Mouse (Mus musculus) forebrain, embryonic 12.5 days (tissue): ENCODE data around the gene Otogl. TPM values are rescaled to one million over a fixed set of nuclear protein-coding genes. Genes with fewer than 3 reads are reported as not detected.

Source experiments
- ATAC-seq: fragments of 200-750 bp; cut with Nextera tagmentation; 2 replicates; pipeline ENCODE4 v1.8.0; 2017; ENCODE audit warnings: moderate TSS enrichment; ENCODE audit not compliant: low FRiP score
- H3K27ac ChIP-seq: fragments of 300-500 bp; sonication (generic); 2 replicates; pipeline ENCODE4 v1.5.1; 2016; ENCODE audit warnings: mild to moderate bottlenecking
- H3K27me3 ChIP-seq: fragments of 300-500 bp; sonication (generic); 2 replicates; pipeline ENCODE4 v1.6.1; 2016; ENCODE audit warnings: mild to moderate bottlenecking
- H3K36me3 ChIP-seq: fragments of 300-500 bp; sonication (generic); replicated peaks from 2 replicates; pipeline ENCODE4 v1.6.1; 2016; ENCODE audit warnings: mild to moderate bottlenecking
- H3K4me1 ChIP-seq: fragments of 300-500 bp; sonication (generic); 2 replicates; pipeline ENCODE4 v1.6.1; 2016
- H3K4me2 ChIP-seq: fragments of 300-500 bp; sonication (generic); 2 replicates; pipeline ENCODE4 v1.6.1; 2016; ENCODE audit warnings: mild to moderate bottlenecking, moderate library complexity
- H3K4me3 ChIP-seq: fragments of 300-500 bp; sonication (generic); replicated peaks from 2 replicates; pipeline ENCODE4 v1.5.1; 2016; ENCODE audit warnings: mild to moderate bottlenecking
- H3K9ac ChIP-seq: fragments of 300-500 bp; sonication (generic); 2 replicates; pipeline ENCODE4 v1.6.1; 2016; ENCODE audit warnings: mild to moderate bottlenecking
- H3K9me3 ChIP-seq: fragments of 300-500 bp; sonication (generic); 2 replicates; pipeline ENCODE4 v1.6.1; 2016
- WGBS: fragments of 180-500 bp; shearing (Covaris S2); methylation state at CpG from one replicate; pipeline ENCODE4 v1.1.7; 2016; 5-methylcytosine and 5-hydroxymethylcytosine counted together
- polyA plus RNA-seq: library from polyadenylated mRNA; unstranded; fragments of >200 nt; fragmentation: Nextera tagmentation; extraction: Ambion mirVana; gene quantifications from 2 replicates; pipeline ENCODE4 v1.2.1, GENCODE M21; 2016

Otogl gene
- polyA plus RNA-seq: not detected in 2 replicates

- ATAC-seq: no peak
- no peak within 1 kb of the TSS for H3K4me3 ChIP-seq
Measured at GRCm38 (mm10) chr10:107912084-107912573, at the start of gene Otogl. Gene Otogl (minus strand): TSS chr10:107912134.

DNA sequence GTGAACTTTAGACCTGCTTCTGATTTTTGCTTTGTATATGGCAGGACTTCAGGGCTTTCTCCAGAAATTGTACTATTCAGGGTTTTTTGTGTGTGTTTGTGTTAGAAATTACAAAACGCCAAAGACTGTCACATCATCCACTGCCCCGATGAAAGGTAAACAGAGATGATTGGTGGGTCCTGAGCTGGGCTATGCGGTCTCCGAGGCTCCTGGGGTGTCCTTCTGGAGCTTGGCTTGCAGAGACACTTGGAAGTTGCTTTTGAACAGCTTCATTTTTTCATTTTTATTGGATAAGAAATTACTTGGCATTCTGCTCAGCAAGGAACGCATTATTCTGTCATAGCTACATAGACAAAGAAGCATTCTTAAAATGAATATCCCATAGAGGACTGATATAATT is 44.7 kb upstream of the Otogl start:
- H3K27ac ChIP-seq: no peak overlapping the region
- H3K36me3 ChIP-seq: no peaks in the 10 kb centered on the region
- no peaks in the 10 kb centered on the region for H3K27me3 ChIP-seq
- H3K4me3 ChIP-seq: no peak overlapping the region
- no peak overlapping the region for H3K4me2 ChIP-seq
- H3K9me3 ChIP-seq: no peaks in the 10 kb centered on the region
- 95% methylated on average over 5 of the region's 5 CpGs for WGBS
- ATAC-seq: no peak
- H3K4me1 ChIP-seq: no peaks in the 10 kb centered on the region
- no peak overlapping the region for H3K9ac ChIP-seq

More at GRCm38 (mm10) chr10:107912084-107912573, at the start of gene Otogl:
- Histone ChIP-seq H3K9ac (no peak within 1 kb of the TSS), H3K4me2 (no peak within 1 kb of the TSS), H3K9me3 (no peaks in the 10 kb centered on the region), H3K4me1 (no peaks in the 10 kb centered on the region), H3K27ac (no peak within 1 kb of the TSS), H3K36me3 (no peaks in the 10 kb centered on the region), H3K27me3 (no peaks in the 10 kb centered on the region)
- WGBS: 43% methylated on average over 7 of the region's 7 CpGs

DNA sequence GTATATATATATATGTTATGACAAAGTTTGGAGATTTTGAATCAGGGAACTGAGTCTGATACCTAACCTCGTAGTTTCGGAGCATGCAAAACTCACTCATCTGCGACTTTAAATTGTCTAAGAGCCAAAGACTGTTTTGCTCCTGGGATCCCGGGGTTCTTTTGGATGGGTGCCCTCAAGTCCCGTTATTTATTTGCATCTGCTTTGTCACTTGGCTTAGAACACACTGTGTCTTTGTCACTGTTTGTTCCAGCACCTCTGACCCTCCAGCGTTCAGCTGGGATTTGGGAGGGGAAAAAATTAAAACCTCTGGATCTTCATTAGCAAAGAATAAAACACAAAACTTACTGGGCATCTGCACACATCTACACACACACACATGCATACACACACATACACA is 42.5 kb upstream of the Otogl start:
- Histone ChIP-seq H3K27ac (no peak overlapping the region), H3K4me3 (no peak overlapping the region), H3K4me1 (no peaks in the 10 kb centered on the region), H3K4me2 (no peak overlapping the region), H3K9ac (no peak overlapping the region), H3K36me3 (no peaks in the 10 kb centered on the region), H3K9me3 (no peaks in the 10 kb centered on the region), H3K27me3 (no peaks in the 10 kb centered on the region)
- ATAC-seq: no peak
- WGBS: 73% methylated on average over 6 of the region's 6 CpGs

- H3K36me3 ChIP-seq: no peaks in the 10 kb centered on the region
- H3K4me1 ChIP-seq: no peaks in the 10 kb centered on the region
- no peak overlapping the region for H3K9ac ChIP-seq
- H3K9me3 ChIP-seq: no peaks in the 10 kb centered on the region
- no peak overlapping the region for H3K4me3 ChIP-seq
- H3K27me3 ChIP-seq: no peaks in the 10 kb centered on the region
- H3K27ac ChIP-seq: no peak overlapping the region
- 95% methylated on average over 6 of the region's 6 CpGs for WGBS
- no peak for ATAC-seq
- no peak overlapping the region for H3K4me2 ChIP-seq
Measured at GRCm38 (mm10) chr10:107951596-107951995, 39.7 kb upstream of the Otogl start.

GRCm38 (mm10) chr10:107949945-107950344 is 38.0 kb upstream of the Otogl start:
- no peaks in the 10 kb centered on the region for H3K36me3 ChIP-seq
- H3K4me2 ChIP-seq: no peak overlapping the region
- no peaks in the 10 kb centered on the region for H3K4me1 ChIP-seq
- 88% methylated on average over 5 of the region's 5 CpGs for WGBS
- H3K9me3 ChIP-seq: no peaks in the 10 kb centered on the region
- H3K4me3 ChIP-seq: no peak overlapping the region
- H3K27ac ChIP-seq: no peak overlapping the region
- ATAC-seq: no peak
- no peak overlapping the region for H3K9ac ChIP-seq
- no peaks in the 10 kb centered on the region for H3K27me3 ChIP-seq

DNA sequence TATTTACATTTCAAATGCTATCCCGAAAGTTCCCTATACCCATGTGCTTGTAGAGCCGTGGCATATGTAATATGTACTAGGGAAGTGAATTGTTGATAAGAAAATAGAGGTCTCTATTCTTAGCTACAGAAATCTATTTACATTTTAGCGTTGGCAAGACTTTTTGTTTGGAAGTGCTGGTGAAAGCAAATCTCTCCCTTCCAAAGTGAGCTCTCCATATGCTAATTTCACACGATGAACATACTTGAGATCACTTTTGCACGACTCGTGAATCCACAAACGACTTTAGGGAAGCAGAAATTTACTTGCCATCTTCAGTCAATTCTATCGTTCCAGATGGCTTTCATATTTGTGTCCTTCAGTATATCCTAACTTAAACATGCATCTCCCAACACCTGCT is 36.7 kb upstream of the Otogl start:
- Histone ChIP-seq H3K4me2 (no peak overlapping the region), H3K4me3 (no peak overlapping the region), H3K27me3 (no peaks in the 10 kb centered on the region), H3K9me3 (no peaks in the 10 kb centered on the region), H3K9ac (no peak overlapping the region), H3K27ac (no peak overlapping the region), H3K36me3 (no peaks in the 10 kb centered on the region), H3K4me1 (no peaks in the 10 kb centered on the region)
- ATAC-seq: no peak
- WGBS: 86% methylated on average over 8 of the region's 8 CpGs

DNA sequence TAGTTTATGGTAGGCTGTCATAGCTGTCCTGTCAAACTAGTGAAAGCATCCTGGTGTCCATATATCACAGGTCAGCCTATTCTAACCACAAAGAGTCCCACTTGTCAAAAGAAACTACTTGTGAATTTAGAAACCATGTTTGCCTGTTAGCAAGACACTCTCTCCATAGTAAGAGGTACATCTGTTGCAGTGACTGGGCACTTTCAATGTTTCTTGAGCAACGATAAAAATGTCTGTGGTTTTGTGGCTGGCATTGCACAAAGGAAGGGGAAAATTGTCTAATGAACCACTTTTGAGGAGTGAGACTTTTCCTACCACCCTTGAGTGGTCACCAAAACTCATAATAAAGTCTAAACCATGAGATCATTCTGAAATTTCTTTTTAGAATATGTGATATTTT is 36.1 kb upstream of the Otogl start:
- Histone ChIP-seq H3K9me3 (no peaks in the 10 kb centered on the region), H3K4me1 (no peaks in the 10 kb centered on the region), H3K27me3 (no peaks in the 10 kb centered on the region), H3K4me3 (no peak overlapping the region), H3K9ac (no peak overlapping the region), H3K36me3 (no peaks in the 10 kb centered on the region), H3K4me2 (no peak overlapping the region), H3K27ac (no peak overlapping the region)
- WGBS: 86% methylated on average over 1 of the region's 1 CpGs
- no peak for ATAC-seq

GRCm38 (mm10) chr10:107946348-107946747 is 34.4 kb upstream of the Otogl start:
- H3K27me3 ChIP-seq: no peaks in the 10 kb centered on the region
- H3K4me1 ChIP-seq: no peaks in the 10 kb centered on the region
- 44% methylated on average over 5 of the region's 5 CpGs for WGBS
- no peaks in the 10 kb centered on the region for H3K36me3 ChIP-seq
- H3K9me3 ChIP-seq: no peaks in the 10 kb centered on the region
- H3K4me2 ChIP-seq: no peak overlapping the region
- H3K4me3 ChIP-seq: no peak overlapping the region
- no peak overlapping the region for H3K27ac ChIP-seq
- ATAC-seq: no peak
- no peak overlapping the region for H3K9ac ChIP-seq

DNA sequence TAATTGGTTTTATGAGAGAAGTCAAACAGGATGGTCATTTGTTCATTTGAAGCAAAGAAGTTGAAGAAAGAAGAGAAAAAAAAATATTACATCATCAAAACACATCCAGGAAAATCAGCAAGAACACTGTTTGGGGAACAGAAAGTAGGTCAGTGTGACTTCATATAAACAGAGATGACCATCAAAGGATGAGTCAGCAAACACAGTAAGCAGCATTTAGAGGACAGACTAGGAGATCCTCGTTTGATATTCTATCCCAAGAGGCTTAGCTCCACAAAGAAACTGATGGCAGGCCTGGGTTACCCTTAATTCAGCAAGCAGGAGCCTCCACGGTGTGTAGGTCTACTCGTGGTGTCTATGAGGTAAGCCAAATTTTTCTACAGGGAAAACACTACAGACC is 31.9 kb upstream of the Otogl start:
- Histone ChIP-seq H3K4me3 (no peak overlapping the region), H3K4me1 (no peaks in the 10 kb centered on the region), H3K36me3 (no peaks in the 10 kb centered on the region), H3K9ac (no peak overlapping the region), H3K9me3 (no peaks in the 10 kb centered on the region), H3K4me2 (no peak overlapping the region), H3K27ac (no peak overlapping the region), H3K27me3 (no peaks in the 10 kb centered on the region)
- no peak for ATAC-seq
- 86% methylated on average over 3 of the region's 3 CpGs for WGBS

GRCm38 (mm10) chr10:107941188-107941900 is 29.4 kb upstream of the Otogl start:
- Histone ChIP-seq H3K4me2 (no peak overlapping the region), H3K27me3 (no peaks in the 10 kb centered on the region), H3K9me3 (no peaks in the 10 kb centered on the region), H3K27ac (no peak overlapping the region), H3K4me3 (no peak overlapping the region), H3K4me1 (no peaks in the 10 kb centered on the region), H3K36me3 (no peaks in the 10 kb centered on the region), H3K9ac (no peak overlapping the region)
- WGBS: 96% methylated on average over 4 of the region's 4 CpGs
- no peak for ATAC-seq

GRCm38 (mm10) chr10:107940302-107940701 is 28.4 kb upstream of the Otogl start:
- no peaks in the 10 kb centered on the region for H3K4me1 ChIP-seq
- no peak overlapping the region for H3K4me2 ChIP-seq
- H3K27me3 ChIP-seq: no peaks in the 10 kb centered on the region
- no peaks in the 10 kb centered on the region for H3K36me3 ChIP-seq
- no peak overlapping the region for H3K9ac ChIP-seq
- 70% methylated on average over 6 of the region's 6 CpGs for WGBS
- H3K4me3 ChIP-seq: no peak overlapping the region
- ATAC-seq: no peak
- no peak overlapping the region for H3K27ac ChIP-seq
- no peaks in the 10 kb centered on the region for H3K9me3 ChIP-seq

DNA sequence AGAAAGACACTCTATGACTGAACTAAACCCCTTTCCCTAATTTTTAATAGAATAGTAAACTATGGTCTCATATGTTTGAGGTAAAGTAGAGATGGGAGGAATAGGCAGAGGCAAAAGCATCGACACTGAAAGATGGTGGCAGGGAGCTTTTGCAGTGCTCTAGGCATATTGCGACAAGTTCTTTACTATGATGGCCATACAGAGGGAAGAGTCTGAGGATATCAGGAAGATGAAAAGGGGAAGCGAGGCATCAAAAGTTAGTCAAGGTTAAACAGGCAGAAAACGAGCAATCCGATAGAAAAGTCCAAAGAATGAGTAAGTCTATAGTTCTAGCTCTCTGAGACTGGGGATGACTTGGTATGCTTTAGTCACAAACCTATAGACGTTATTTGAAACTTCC is 27.9 kb upstream of the Otogl start:
- H3K9me3 ChIP-seq: no peaks in the 10 kb centered on the region
- no peak for ATAC-seq
- H3K27ac ChIP-seq: no peak overlapping the region
- H3K4me3 ChIP-seq: no peak overlapping the region
- H3K27me3 ChIP-seq: no peaks in the 10 kb centered on the region
- no peak overlapping the region for H3K9ac ChIP-seq
- no peaks in the 10 kb centered on the region for H3K36me3 ChIP-seq
- H3K4me2 ChIP-seq: no peak overlapping the region
- 65% methylated on average over 6 of the region's 6 CpGs for WGBS
- no peaks in the 10 kb centered on the region for H3K4me1 ChIP-seq

DNA sequence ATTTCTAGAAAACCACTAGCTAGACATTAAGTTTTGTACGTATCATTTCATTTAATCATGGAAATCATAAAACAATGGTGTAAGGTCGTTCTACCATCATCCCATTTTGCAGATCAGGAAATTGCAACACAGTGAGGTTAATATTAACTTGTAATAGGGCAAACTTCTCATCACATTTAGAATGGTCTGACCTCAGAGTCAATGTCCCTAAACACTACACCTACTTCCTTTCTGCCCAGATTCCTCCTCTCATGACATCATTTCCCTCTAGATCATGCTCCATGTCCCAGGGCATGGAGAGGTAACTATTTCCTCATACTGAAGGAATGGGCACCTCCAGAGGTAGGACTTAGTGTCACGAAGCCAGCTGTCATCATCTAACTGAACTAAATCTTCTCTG is 22.1 kb upstream of the Otogl start:
- 82% methylated on average over 3 of the region's 3 CpGs for WGBS
- H3K36me3 ChIP-seq: no peaks in the 10 kb centered on the region
- H3K9me3 ChIP-seq: no peaks in the 10 kb centered on the region
- H3K4me1 ChIP-seq: peaks cover 3% of the 10 kb centered on the region; the same call in 1 of the 2 replicates
- H3K27me3 ChIP-seq: no peaks in the 10 kb centered on the region
- H3K9ac ChIP-seq: no peak overlapping the region
- H3K27ac ChIP-seq: no peak overlapping the region
- no peak for ATAC-seq
- H3K4me2 ChIP-seq: no peak overlapping the region
- H3K4me3 ChIP-seq: no peak overlapping the region
